Mouse (Mus musculus) urinary bladder, postnatal 36 days (tissue): ENCODE measurements around the gene Schip1.

Experiments used
- DNase-seq, 2 experiments: peaks; one replicate each; pipeline ENCODE4 v3.0.0; 2022; ENCODE audit warnings: low spot score in 2 of 2, mixed read lengths in 1 of 2

The Schip1 gene

DNA sequence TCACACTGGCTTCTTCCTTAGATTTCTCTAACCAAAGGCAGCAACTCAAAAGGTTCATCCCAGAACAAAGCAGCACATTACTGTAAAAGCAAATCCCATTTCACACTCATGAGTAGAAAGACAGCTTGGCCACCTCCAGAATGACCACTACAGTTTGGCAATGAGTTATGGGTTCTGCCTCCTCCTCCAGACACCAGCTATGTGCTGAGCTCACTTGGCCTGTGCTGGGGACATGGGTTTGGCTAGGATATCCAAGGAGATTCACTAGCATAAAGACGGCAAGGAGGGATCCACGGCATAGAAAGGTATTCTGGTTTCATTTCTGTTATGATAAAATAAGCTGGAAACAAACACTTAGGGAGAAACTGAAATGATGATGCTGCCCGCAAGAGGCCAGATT lies 323.4 kb downstream of the Schip1 start:
- no peak for DNase-seq

- no peak for DNase-seq
Observed at GRCm38 (mm10) chr3:68393578-68393977, 329.0 kb downstream of the Schip1 start.

DNA sequence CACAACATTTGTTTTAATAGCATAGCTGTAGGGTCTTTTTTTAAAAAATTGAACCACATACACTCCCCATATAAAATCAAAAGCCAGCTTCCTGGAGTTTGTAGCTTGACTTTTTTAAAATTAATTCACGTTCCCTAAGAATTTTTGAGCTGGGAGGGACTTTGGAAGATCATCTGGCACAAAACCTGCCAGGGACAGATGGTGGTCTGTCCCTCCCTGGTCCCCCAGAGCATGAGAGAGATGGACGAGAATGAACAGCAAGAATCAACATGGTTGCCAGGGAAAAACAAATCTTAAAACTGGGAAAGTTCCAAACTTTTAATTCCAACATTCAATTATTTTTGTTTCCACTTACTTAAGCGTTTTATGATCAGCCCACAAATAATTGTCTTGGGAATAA lies 334.1 kb downstream of the Schip1 start:
- DNase-seq = no peak

GRCm38 (mm10) chr3:68400121-68400520 lies 335.5 kb downstream of the Schip1 start:
- DNase-seq = no peak

DNA sequence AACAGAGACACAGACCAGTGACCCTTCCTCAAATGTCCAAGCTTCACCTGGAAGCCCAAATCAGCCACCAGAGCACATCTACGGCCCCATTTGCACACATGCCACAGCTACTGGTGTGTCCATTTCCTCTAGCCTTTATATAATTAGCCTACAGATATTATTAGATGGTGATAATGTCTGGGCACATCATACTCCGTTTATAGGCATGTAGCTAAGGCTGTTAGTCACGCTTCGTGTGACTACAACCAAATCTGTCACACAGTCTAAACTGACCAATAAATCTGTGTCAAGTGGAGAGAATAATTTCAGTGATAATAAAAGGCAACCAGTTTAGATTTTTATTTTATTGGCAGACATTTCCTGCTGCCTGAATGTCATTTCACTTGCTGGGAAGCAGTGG lies 338.7 kb downstream of the Schip1 start:
- no peak for DNase-seq

- no peak for DNase-seq
Observed at GRCm38 (mm10) chr3:68403783-68404217, 339.2 kb downstream of the Schip1 start.

GRCm38 (mm10) chr3:68405724-68406123 lies 341.1 kb downstream of the Schip1 start:
- DNase-seq = no peak

DNA sequence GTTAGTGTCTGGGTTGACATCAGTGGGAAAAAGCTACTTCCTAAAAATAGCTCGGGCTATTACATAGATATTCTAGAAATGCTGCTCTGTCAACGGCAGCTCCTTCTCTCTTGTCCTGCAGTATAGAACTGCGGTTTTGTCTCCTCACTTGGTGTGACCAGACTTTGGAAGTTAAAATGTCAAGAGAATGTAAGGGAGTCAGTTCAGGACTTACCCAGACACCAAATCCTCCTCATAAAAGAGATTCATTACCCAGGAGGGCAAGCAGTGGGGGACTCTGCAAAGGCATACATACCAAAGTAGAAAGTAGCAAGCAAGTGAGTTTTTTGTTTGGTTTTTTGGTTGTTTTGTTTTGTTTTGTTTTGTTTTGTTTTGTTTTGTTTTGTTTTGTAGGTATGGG lies 347.7 kb downstream of the Schip1 start:
- DNase-seq = no peak

- no peak for DNase-seq
Observed at GRCm38 (mm10) chr3:68419792-68420191, 355.2 kb downstream of the Schip1 start.

- DNase-seq = no peak
Observed at GRCm38 (mm10) chr3:68420927-68421326, 356.3 kb downstream of the Schip1 start.

DNA sequence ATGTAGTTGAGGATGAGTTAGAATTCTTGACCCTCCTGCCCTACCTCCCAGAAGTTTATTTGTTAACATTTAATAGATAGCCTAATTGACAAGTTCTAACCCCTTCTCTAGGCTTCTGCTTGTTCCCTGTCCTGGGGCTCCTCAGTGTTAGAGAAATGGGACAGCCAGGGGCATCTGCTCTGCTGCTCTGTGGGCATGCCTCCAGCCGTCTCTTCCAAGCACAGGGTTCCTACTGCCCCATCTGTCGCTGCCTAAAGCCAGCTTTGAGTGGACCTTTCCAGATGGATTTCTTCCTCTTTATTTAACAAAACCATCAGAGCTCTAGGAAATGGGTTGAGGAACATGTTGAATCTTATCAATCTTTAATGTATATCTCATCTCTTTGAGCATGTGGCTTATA lies 357.2 kb downstream of the Schip1 start:
- DNase-seq = no peak

- DNase-seq = no peak
Observed at GRCm38 (mm10) chr3:68428081-68428480, 363.5 kb downstream of the Schip1 start.

- DNase-seq = no peak
Observed at GRCm38 (mm10) chr3:68434435-68434834, 369.8 kb downstream of the Schip1 start.

GRCm38 (mm10) chr3:68434897-68435296 lies 370.3 kb downstream of the Schip1 start:
- no peak for DNase-seq

- DNase-seq = no peak
Observed at GRCm38 (mm10) chr3:68448480-68448879, 383.9 kb downstream of the Schip1 start.

GRCm38 (mm10) chr3:68451634-68452033 lies 387.0 kb downstream of the Schip1 start:
- DNase-seq = no peak

- DNase-seq = no peak
Observed at GRCm38 (mm10) chr3:68453266-68453665, 388.7 kb downstream of the Schip1 start.

DNA sequence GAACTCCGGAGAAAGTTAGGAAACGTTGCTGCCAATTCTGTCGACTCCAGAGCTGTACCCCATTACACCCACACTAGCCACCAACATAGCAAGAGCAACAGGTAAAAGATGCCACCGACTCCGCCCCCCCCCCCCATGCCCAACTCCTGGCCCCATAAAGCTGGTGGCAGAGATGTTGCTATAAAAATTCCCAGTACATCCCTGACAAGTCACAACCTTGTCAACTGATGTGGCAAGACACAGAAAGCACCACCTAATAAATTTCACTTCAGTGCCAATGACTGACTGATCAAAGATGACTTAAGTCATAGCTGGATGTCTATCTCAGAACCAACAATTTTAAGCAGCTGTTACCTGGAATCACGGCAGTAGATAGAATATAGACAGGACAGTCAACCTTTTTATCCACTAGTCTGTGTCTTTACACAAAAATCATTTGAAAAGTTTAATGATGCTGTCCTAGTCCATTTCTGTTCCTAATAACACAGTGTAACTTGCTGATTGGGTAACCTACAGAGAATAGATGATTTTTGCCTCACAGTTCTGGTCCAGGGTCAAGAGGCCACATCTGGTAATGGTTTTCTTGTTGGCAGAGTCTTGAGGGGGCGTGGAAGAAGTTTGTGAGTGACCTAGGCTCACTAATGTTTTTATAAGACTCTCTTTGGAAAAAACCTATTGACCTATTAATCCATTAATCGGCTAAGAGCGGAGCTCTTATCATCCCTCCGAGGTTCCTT lies 389.3 kb downstream of the Schip1 start:
- peak in 1 of 2 experiments; percentile 15 for DNase-seq

- DNase-seq = no peak
Observed at GRCm38 (mm10) chr3:68466643-68467042, 402.0 kb downstream of the Schip1 start.

DNA sequence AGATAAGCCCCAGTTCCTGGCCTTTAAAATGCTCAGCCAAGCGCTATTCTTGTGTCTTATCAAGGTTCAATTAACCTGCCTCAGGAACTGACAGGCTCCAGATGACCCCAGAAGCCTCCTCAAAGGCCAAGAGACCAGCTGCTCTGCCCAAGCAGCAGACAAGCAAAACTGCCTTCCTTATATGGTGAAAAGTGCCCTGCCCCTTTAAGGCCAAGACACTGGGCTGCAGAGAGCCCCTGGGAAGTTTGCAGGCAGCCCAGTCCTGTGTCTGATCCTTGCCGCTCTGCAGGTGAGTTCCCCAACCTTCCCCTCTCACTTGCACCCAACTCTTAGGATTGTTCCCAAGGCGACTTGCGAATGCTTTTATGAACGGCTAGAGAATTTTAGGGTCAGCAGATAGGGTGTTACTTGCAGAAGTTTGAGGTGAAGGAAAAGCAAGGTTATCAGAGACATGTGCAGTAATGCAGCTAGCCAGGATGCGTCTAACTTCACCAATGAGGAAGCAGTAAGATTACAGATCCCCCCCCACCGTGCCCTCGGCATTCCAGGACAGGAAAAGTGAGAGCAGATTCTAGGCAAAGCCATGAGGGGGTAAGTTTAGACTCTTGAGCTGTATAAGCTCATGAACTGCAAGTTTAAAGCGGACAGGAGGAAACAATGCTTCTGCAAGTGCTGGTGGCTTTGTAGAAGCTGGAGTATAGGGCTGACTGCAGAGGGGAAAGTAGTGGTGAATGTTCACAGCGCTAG lies 403.5 kb downstream of the Schip1 start:
- no peak for DNase-seq

GRCm38 (mm10) chr3:68469643-68470042 lies 405.0 kb downstream of the Schip1 start:
- no peak for DNase-seq

GRCm38 (mm10) chr3:68470061-68470460 lies 405.5 kb downstream of the Schip1 start:
- no peak for DNase-seq

- DNase-seq = no peak
Observed at GRCm38 (mm10) chr3:68470622-68471021, 406.0 kb downstream of the Schip1 start.
